Mouse (Mus musculus): ENCODE data around the gene Med27. TPM values are rescaled to one million over a fixed set of nuclear protein-coding genes. Genes with fewer than 3 reads are reported as not detected.
A peak's percentile ranks its signal among the peaks of the same experiment; 100 is the strongest.
"Not testable (repeated sequence)": the region's sequence is repeated elsewhere in the genome, so short reads cannot be mapped to it uniquely, and the experiment has no call there.

The Med27 gene
- polyA plus RNA-seq, 1 experiment from 2014 or later: 53.8 TPM

DNA sequence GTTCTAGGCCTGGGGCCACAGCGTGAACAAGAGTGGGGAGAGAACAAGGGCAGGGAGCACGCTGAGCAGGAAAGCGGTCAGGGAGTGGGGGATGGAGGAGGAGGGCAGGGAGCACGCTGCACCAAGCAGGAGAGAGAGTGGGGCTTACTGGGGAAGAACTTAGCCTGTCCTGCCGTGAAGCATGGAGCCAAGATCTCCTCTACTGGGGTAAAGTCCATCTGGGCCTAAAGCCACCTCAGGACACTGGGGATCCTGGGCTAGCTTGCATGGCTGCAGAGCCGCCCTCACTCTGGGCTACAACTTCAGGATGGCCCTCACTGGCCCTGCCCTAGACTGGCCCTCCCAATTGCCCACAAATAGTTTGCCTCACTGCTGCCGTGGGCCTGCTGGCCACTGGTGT, 174.9 kb downstream of the Med27 start:
- no peak overlapping the region for H3K4me3 ChIP-seq
- no peaks in the 10 kb centered on the region for H3K9me3 ChIP-seq
- 0 out of 2 replicates have a peak, but pooled peaks cover 3% of the 10 kb centered on the region for H3K27me3 ChIP-seq (ENCODE audit: insufficient read depth, poor library complexity, severe bottlenecking)
- no peak for DNase-seq (ENCODE audit: low spot score)
- 85% methylated on average over 7 of the region's 7 CpGs for WGBS
- 0 out of 2 replicates have a peak overlapping the region, but pooled peaks have one; percentile 47 for H3K27ac ChIP-seq
- H3K4me1 ChIP-seq: peaks cover 87% of the 10 kb centered on the region
- no peaks in the 10 kb centered on the region for H3K36me3 ChIP-seq

DNA sequence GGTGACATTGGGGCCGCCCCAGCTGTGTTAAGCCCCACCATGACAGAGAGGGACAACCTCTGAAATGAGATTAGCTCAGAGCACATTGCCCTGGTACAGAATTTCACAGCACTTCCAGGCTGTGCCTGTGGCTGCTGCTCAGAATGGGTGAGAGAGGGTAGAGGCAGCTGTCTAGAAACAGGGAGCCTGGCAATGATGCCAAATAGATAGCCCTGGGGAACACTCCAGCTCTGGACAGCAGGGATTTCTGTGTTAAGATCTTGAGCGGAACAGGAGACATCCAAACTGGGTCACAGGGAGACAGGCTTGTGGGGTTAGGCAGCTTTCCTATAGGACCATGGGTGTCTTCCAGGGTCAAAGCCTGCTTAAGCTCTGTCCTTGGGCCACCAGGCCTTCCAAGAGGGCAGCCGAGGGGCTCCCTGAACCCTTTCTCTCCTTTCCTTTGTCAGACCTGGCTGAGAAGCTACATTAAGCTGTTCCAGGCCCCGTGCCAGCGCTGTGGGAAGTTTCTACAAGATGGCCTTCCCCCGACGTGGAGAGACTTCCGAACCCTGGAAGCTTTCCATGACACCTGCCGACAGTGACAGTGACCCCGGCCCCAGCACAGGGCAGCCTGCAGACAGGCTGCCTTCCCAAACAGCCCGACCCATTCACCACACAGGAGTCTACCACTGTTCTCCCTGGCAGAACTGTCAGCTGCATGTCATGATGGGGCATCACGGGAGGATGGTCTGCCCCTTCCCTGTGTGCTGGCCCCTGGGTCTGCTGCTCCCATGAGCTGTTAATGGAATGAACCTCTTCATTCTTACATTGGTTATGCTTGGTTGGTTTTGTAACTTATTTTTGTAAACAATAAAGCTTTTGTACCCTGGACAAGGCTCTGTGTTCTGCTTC, 177.5 kb downstream of the Med27 start:
- Histone ChIP-seq H3K27me3 (ENCODE audit: insufficient read depth, poor library complexity, severe bottlenecking) (0 out of 2 replicates have a peak, but pooled peaks cover 3% of the 10 kb centered on the region), H3K4me1 (peaks cover 70% of the 10 kb centered on the region), H3K27ac (peak overlapping the region; percentile 76), H3K4me3 (no peak overlapping the region), H3K9me3 (no peaks in the 10 kb centered on the region), H3K36me3 (no peaks in the 10 kb centered on the region)
- 51% methylated on average over 12 of the region's 12 CpGs for WGBS
- no peak for DNase-seq (ENCODE audit: low spot score)

GRCm38 (mm10) chr2:29525273-29525805, 178.7 kb downstream of the Med27 start:
- Histone ChIP-seq H3K27me3 (ENCODE audit: insufficient read depth, poor library complexity, severe bottlenecking) (0 out of 2 replicates have a peak, but pooled peaks cover 3% of the 10 kb centered on the region), H3K4me1 (peaks cover 66% of the 10 kb centered on the region), H3K9me3 (no peaks in the 10 kb centered on the region), H3K36me3 (no peaks in the 10 kb centered on the region), H3K27ac (peak overlapping the region; percentile 76), H3K4me3 (no peak overlapping the region)
- WGBS: 44% methylated on average over 4 of the region's 4 CpGs
- DNase-seq (ENCODE audit: low spot score): no peak

DNA sequence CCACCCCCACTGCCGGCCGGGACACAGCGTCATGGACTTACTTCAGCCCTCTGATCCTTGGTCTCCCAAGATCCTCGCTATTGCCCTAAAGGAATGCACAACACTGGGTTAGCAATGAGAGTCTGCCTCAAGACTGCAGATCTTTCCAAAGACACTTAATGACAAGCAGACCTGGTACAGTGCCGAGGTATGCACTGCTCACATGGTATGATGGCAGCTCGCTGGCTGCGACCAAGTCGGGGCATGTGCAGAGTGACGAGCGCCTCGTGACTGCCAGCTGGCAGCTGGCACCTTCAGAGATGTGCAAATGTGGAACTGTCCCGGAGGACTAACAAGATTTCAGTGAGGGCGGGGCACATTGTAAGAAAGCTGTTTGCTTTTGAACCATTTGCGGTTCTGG, 179.6 kb downstream of the Med27 start:
- 82% methylated on average over 14 of the region's 14 CpGs for WGBS
- no peaks in the 10 kb centered on the region for H3K36me3 ChIP-seq
- no peak for DNase-seq (ENCODE audit: low spot score)
- 0 out of 2 replicates have a peak, but pooled peaks cover 3% of the 10 kb centered on the region for H3K27me3 ChIP-seq (ENCODE audit: insufficient read depth, poor library complexity, severe bottlenecking)
- H3K4me1 ChIP-seq: peaks cover 58% of the 10 kb centered on the region
- no peak overlapping the region for H3K27ac ChIP-seq
- no peak overlapping the region for H3K4me3 ChIP-seq
- H3K9me3 ChIP-seq: no peaks in the 10 kb centered on the region

- H3K27ac ChIP-seq; H3K4me3 ChIP-seq; H3K9me3 ChIP-seq; H3K36me3 ChIP-seq; H3K27me3 ChIP-seq (ENCODE audit: insufficient read depth, poor library complexity, severe bottlenecking); DNase-seq (ENCODE audit: low spot score): not testable (repeated sequence)
- H3K4me1 ChIP-seq: peaks cover 49% of the 10 kb centered on the region
- 81% methylated on average over 9 of the region's 9 CpGs for WGBS
These were observed 180.9 kb downstream of the Med27 start for GRCm38 (mm10) chr2:29527480-29527879.

GRCm38 (mm10) chr2:29528811-29529210, 182.2 kb downstream of the Med27 start:
- no peak overlapping the region for H3K27ac ChIP-seq
- DNase-seq (ENCODE audit: low spot score): no peak
- H3K9me3 ChIP-seq: no peaks in the 10 kb centered on the region
- H3K4me3 ChIP-seq: no peak overlapping the region
- no peaks in the 10 kb centered on the region for H3K27me3 ChIP-seq (ENCODE audit: insufficient read depth, poor library complexity, severe bottlenecking)
- H3K36me3 ChIP-seq: no peaks in the 10 kb centered on the region
- H3K4me1 ChIP-seq: peaks cover 42% of the 10 kb centered on the region
- WGBS: 75% methylated on average over 5 of the region's 5 CpGs

DNA sequence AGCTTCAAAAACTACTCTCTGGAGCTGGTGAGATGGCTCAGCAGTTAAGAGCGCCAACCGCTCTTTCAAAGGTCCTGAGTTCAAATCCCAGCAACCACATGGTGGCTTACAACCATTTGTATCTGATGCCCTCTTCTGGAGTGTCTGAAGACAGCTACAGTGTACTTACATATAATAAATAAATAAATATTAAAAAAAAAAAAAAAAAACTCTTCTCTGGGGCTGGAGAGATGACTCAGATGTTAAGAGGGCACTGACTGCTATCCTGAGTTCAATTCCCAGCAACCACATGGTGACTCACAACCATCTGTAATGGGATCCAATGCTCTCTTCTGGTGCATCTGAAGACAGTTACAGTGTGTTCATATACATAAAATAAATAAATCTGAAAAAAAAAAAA, 183.2 kb downstream of the Med27 start:
- WGBS: 97% methylated on average over 2 of the region's 2 CpGs
- not testable (repeated sequence) for H3K27me3 ChIP-seq (ENCODE audit: insufficient read depth, poor library complexity, severe bottlenecking); DNase-seq (ENCODE audit: low spot score); H3K4me3 ChIP-seq; H3K36me3 ChIP-seq; H3K9me3 ChIP-seq; H3K27ac ChIP-seq
- peaks cover 38% of the 10 kb centered on the region for H3K4me1 ChIP-seq

GRCm38 (mm10) chr2:29532173-29532572, 185.6 kb downstream of the Med27 start:
- H3K36me3 ChIP-seq: no peaks in the 10 kb centered on the region
- peaks cover 40% of the 10 kb centered on the region for H3K4me1 ChIP-seq
- H3K4me3 ChIP-seq: no peak overlapping the region
- DNase-seq (ENCODE audit: low spot score): no peak
- no peaks in the 10 kb centered on the region for H3K27me3 ChIP-seq (ENCODE audit: insufficient read depth, poor library complexity, severe bottlenecking)
- H3K9me3 ChIP-seq: no peaks in the 10 kb centered on the region
- 88% methylated on average over 3 of the region's 3 CpGs for WGBS
- no peak overlapping the region for H3K27ac ChIP-seq

DNA sequence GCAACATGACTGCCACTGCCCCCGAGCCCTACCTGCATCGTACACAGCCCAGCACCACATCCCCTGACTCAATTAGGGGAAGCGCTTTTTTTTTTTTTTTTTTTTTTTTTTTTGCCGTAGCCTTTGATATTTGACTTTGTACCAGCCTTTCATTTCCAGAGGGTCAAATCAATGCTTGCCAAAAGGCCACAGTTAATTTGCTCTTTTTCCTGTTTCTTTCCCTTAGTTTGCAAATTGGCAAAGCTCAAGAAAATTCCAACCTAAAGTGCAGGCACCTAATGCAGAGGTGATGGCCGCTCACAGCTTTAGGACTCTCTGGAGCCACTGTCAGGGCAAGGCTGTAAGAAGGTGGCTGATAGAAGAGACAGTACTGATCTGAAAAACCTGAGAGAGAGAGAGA, 186.3 kb downstream of the Med27 start:
- no peak overlapping the region for H3K4me3 ChIP-seq
- H3K36me3 ChIP-seq: no peaks in the 10 kb centered on the region
- H3K27ac ChIP-seq: peak overlapping the region; percentile 57; the same call in 1 of the 2 replicates
- H3K9me3 ChIP-seq: no peaks in the 10 kb centered on the region
- 78% methylated on average over 5 of the region's 5 CpGs for WGBS
- no peaks in the 10 kb centered on the region for H3K27me3 ChIP-seq (ENCODE audit: insufficient read depth, poor library complexity, severe bottlenecking)
- no peak for DNase-seq (ENCODE audit: low spot score)
- H3K4me1 ChIP-seq: peaks cover 40% of the 10 kb centered on the region

DNA sequence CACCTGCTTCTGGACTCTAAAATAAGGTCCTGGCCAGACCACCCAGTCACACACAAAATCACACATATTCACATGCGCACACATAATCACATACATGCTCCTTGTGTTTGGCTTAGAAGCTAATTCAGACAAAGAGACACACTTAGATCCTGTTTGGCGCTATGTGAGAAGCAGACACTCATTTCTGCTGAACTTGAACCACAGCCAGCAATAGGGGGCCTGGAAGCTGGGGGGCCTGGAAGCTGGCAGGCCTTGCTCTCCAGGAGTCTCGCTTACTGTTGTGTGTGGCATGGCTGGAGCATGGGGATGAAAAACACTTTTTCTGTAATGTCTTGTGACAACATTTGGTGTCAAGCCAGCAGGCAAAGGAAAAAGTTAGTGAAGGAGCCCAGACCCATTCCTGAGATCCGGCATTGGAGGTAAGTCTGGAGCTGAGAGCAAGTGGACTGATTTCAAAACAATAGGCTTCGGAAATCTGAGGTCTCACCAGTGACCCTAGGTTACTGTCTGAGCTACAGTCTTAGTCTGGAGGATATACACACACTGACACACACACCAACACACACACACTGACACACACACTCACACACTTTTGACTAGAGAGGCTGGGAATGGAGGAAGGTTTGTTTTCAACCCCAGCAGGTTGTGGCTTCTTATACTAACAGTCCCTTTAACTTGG, 189.1 kb downstream of the Med27 start:
- Histone ChIP-seq H3K4me1 (peaks cover 32% of the 10 kb centered on the region), H3K27me3 (ENCODE audit: insufficient read depth, poor library complexity, severe bottlenecking) (0 out of 2 replicates have a peak, but pooled peaks cover 8% of the 10 kb centered on the region), H3K4me3 (no peak overlapping the region), H3K27ac (peak overlapping the region; percentile 42; the same call in 1 of the 2 replicates), H3K36me3 (no peaks in the 10 kb centered on the region), H3K9me3 (no peaks in the 10 kb centered on the region)
- no peak for DNase-seq (ENCODE audit: low spot score)
- 74% methylated on average over 5 of the region's 5 CpGs for WGBS

- no peak overlapping the region for H3K4me3 ChIP-seq
- no peak for DNase-seq (ENCODE audit: low spot score)
- no peaks in the 10 kb centered on the region for H3K9me3 ChIP-seq
- H3K36me3 ChIP-seq: no peaks in the 10 kb centered on the region
- 0 out of 2 replicates have a peak, but pooled peaks cover 8% of the 10 kb centered on the region for H3K27me3 ChIP-seq (ENCODE audit: insufficient read depth, poor library complexity, severe bottlenecking)
- peaks cover 35% of the 10 kb centered on the region for H3K4me1 ChIP-seq
- 0 out of 2 replicates have a peak overlapping the region, but pooled peaks have one; percentile 19 for H3K27ac ChIP-seq
- WGBS: 84% methylated on average over 9 of the region's 9 CpGs
These were observed 189.9 kb downstream of the Med27 start for GRCm38 (mm10) chr2:29536481-29536880.

DNA sequence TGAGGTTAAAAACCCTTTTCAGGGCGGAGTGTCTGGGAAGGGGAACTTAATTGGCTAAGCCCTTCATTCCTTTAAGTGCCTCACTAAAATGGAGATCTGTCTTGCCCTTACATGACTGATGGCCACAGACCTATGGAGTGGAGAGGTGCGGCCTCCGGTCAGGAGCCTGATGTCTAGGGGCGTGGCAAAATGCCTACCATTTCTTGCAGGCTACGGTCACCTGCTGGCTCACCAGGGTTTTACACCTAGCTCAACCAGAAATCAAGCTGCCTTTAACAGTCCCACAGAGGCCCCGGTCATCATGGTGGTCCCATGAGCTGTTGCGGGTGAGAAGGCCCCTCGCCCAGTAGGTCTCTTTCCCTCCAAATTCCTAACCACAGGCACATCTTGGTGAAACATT, 190.7 kb downstream of the Med27 start:
- H3K27ac ChIP-seq: no peak overlapping the region
- 0 out of 2 replicates have a peak, but pooled peaks cover 8% of the 10 kb centered on the region for H3K27me3 ChIP-seq (ENCODE audit: insufficient read depth, poor library complexity, severe bottlenecking)
- H3K36me3 ChIP-seq: no peaks in the 10 kb centered on the region
- 75% methylated on average over 8 of the region's 8 CpGs for WGBS
- no peak overlapping the region for H3K4me3 ChIP-seq
- no peak for DNase-seq (ENCODE audit: low spot score)
- H3K9me3 ChIP-seq: no peaks in the 10 kb centered on the region
- peaks cover 43% of the 10 kb centered on the region for H3K4me1 ChIP-seq

DNA sequence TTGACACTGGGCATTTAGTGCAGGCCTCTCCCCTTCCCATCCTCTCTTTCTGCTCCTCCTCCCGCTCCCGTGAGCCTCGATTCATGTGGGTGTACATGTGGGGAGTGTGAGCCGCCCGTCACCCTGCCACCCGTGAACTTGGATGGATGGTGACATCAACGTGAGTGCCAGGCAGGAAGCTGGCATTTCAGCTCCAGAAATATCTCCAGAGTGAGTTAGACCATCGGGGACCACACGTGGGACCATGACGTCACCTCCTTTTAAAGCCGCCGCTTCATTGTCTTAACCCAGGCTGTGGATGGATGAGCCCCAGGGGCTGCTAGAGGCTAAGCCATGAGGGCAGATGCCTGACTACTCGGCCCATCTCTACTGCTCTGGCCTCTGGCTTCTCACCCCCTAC, 195.4 kb downstream of the Med27 start:
- Histone ChIP-seq H3K27me3 (ENCODE audit: insufficient read depth, poor library complexity, severe bottlenecking) (0 out of 2 replicates have a peak, but pooled peaks cover 13% of the 10 kb centered on the region), H3K4me1 (peaks cover 41% of the 10 kb centered on the region), H3K9me3 (no peaks in the 10 kb centered on the region), H3K27ac (no peak overlapping the region), H3K36me3 (no peaks in the 10 kb centered on the region), H3K4me3 (no peak overlapping the region)
- 69% methylated on average over 13 of the region's 13 CpGs for WGBS
- no peak for DNase-seq (ENCODE audit: low spot score)
